Mouse (Mus musculus) cerebellum, adult 2 months (tissue): ENCODE measurements around the gene Bag3. TPM values are rescaled to one million over a fixed set of nuclear protein-coding genes. Genes with fewer than 3 reads are reported as not detected.
"Not testable (repeated sequence)": the region's sequence is repeated elsewhere in the genome, so short reads cannot be mapped to it uniquely, and the experiment has no call there.

Source experiments
- DNase-seq, 2 experiments: peaks; one replicate each; pipeline ENCODE4 v3.0.0; 2021
- H3K27ac ChIP-seq: fragments of 200-500 bp; 2 replicates; pipeline ENCODE4 v1.5.1; 2012; ENCODE audit warnings: low read length, control low read depth, inconsistent platforms; ENCODE audit not compliant: insufficient read depth
- H3K27me3 ChIP-seq: fragments of 200-500 bp; 2 replicates; pipeline ENCODE4 v1.6.1; 2012; ENCODE audit warnings: inconsistent platforms, mild to moderate bottlenecking, low read length, moderate library complexity; ENCODE audit not compliant: control insufficient read depth, insufficient read depth
- H3K4me1 ChIP-seq: fragments of 200-500 bp; 2 replicates; pipeline ENCODE4 v1.6.1; 2011; ENCODE audit warnings: low read length; ENCODE audit not compliant: control insufficient read depth, insufficient read depth
- H3K4me3 ChIP-seq: fragments of 200-500 bp; replicated peaks from 2 replicates; pipeline ENCODE3; 2011; ENCODE audit warnings: mild to moderate bottlenecking, low read depth, low read length, control low read depth; ENCODE audit not compliant: insufficient read depth
- CTCF ChIP-seq: fragments of 200-500 bp; IDR thresholded peaks from 2 replicates; pipeline ENCODE4 v1.5.1; 2011; ENCODE audit warnings: low read depth, mild to moderate bottlenecking, control low read depth, low read length, moderate library complexity, borderline replicate concordance; ENCODE audit not compliant: insufficient read depth
- POLR2A ChIP-seq: fragments of 200-500 bp; IDR thresholded peaks from 2 replicates; pipeline ENCODE4 v1.6.1; 2011; ENCODE audit warnings: low read length, control low read depth, borderline replicate concordance; ENCODE audit not compliant: insufficient read depth
- WGBS: fragments of 180-500 bp; shearing (Covaris S2); methylation state at CpG from one replicate; pipeline ENCODE4 v1.1.7; 2018; 5-methylcytosine and 5-hydroxymethylcytosine counted together
- polyA plus RNA-seq: library from polyadenylated mRNA; depleted of rRNA; stranded (reverse); fragments of >200 nt; gene quantifications from 2 replicates; pipeline ENCODE4 v1.2.3, GENCODE M21; 2012

Gene Bag3
- polyA plus RNA-seq, 1 experiment = 19.0 TPM

DNA sequence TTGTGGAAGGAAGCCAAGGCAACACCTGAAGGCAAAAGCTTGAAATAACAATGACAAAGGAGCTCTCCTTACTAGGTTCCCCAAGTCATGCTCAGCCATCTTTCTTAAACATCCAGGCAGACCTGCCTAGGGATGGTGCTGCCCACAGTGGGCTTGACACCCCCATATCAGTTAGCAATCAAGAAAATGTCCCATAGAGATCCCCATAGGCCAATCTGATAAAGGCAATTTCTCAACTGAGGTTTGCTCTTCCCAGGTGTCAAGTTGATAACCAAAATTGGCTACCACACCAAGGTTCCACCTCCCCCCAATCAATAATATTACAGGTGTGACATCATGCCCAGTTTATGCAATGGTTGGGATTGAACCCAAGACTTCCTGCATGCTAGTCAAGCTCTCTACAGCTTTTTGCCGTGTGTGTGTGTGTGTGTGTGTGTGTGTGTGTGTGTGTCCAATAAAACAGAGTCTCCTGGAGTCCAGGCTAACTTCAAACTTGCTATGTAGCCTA is 33.6 kb downstream of the Bag3 start:
- no peak for TF ChIP-seq POLR2A
- TF ChIP-seq CTCF = no peak
- no peak overlapping the region for H3K27ac ChIP-seq
- no peak overlapping the region for H3K4me3 ChIP-seq
- DNase-seq = no peak
- H3K4me1 ChIP-seq = no peaks in the 10 kb centered on the region
- 78% methylated on average over 1 of the region's 1 CpGs for WGBS
- H3K27me3 ChIP-seq = no peaks in the 10 kb centered on the region; the same call in 1 of the 2 replicates

DNA sequence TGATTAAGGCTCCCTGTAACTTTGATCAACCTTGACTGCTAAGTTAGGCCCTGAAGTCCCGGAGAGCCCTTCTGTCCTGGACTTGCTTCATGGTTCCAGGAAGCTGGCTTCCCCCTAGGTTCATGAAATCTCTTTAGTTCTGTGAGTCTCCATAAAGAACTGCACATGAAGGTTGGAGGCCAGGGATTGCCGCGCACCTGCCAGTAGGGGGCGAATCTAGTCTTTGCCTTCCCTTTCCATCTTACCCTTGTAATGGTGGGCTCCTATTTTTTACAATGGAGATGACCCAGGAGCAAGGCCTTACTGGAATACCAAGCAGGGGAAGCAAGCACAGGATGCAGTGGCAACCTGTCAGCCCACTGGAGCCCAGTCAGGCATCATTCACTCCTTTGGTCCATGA is 40.0 kb downstream of the Bag3 start:
- TF ChIP-seq CTCF = peak; percentile 38; the same call in 1 of the 2 replicates
- TF ChIP-seq POLR2A = no peak
- H3K4me3 ChIP-seq = no peak overlapping the region
- WGBS = 54% methylated on average over 4 of the region's 4 CpGs

DNA sequence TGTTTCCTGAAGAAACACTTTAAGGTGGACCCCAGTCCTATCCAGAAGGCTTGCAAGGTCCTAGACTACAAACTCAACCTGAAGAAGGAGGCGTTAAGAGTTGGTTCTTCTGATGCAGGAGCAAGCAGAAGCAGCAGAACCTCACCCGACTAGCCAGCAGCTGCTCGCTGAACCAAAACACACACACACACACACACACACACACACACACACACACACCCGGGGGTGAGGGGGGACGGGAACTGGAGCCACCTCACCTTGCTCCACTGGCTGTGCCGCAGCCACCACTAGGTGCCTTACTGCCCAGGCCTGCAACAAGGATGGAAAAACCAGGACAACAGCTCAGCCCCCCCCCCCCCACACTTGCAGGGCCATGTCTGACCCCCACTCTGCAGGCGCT is 42.9 kb downstream of the Bag3 start:
- Histone ChIP-seq H3K27ac (peak overlapping the region; percentile 8; the same call in 1 of the 2 replicates), H3K27me3 (no peaks in the 10 kb centered on the region; the same call in 1 of the 2 replicates), H3K4me1 (peaks cover 16% of the 10 kb centered on the region; the same call in 1 of the 2 replicates), H3K4me3 (no peak overlapping the region)
- TF ChIP-seq CTCF (no peak), POLR2A (no peak)
- 86% methylated on average over 7 of the region's 7 CpGs for WGBS
- DNase-seq = no peak

More for the DNA sequence above, 40.0 kb downstream of the Bag3 start:
- DNase-seq = no peak
- Histone ChIP-seq H3K27me3 (no peaks in the 10 kb centered on the region; the same call in 1 of the 2 replicates), H3K4me1 (peaks cover 15% of the 10 kb centered on the region; the same call in 1 of the 2 replicates), H3K27ac (no peak overlapping the region)

DNA sequence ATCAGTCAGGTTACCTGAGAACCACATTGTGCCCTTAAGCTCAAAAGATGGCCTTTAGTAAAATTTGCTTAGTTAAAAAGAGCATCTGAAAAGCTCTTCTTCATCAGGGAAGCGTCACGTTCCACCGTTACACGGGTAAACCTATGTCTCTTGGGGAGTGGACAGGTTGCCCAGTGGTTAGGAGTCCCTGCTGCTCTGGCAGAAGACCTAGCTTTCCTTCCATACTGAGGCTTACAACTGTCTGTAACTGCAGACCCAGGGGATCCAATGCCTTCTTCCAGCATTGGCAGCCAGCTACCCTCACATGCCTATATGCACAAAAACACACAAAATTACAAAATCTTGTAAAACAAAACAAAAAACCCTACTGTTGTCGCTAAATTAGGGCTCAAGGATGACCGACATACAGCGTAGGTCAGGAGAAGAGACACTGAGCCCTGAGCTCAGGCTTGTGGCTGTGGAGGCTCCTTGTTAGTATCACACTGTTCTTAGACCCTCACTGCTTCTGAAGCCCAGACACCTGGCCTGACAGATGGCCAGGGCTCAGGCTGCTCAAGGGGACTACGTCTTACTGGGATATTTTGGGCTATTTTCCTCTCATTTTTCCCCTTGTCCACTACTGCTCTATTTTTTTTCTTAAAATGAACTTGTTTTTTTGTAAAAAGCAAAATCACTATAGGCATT is 44.3 kb downstream of the Bag3 start:
- peaks cover 16% of the 10 kb centered on the region; the same call in 1 of the 2 replicates for H3K4me1 ChIP-seq
- peak overlapping the region; percentile 96 for H3K27ac ChIP-seq
- 16% methylated on average over 8 of the region's 8 CpGs for WGBS
- peak; percentile 82 to 89 for DNase-seq
- H3K4me3 ChIP-seq = no peak overlapping the region
- peak; percentile 51; the same call in 1 of the 2 replicates for TF ChIP-seq POLR2A
- TF ChIP-seq CTCF = no peak
- no peaks in the 10 kb centered on the region for H3K27me3 ChIP-seq

DNA sequence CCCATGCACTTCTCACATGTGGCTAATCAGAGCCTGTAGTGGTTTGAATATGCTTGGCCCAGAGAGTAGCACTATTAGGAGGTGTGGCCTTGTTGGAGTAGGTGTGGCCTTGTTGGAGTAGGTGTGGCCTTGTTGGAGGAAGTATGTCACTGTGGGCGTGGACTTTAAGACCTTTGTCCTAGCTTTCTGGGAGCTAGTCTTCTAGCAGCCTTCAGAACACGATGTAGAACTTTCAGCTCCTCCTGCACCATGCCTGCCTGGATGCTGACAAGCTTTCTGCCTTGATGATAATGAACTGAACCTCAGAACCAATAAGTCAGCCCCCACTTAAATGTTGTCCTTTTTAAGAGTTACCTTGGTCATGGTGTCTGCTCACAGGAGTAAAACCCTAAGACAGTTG is 46.0 kb downstream of the Bag3 start:
- not testable (repeated sequence) for H3K27ac ChIP-seq, DNase-seq, H3K27me3 ChIP-seq, H3K4me3 ChIP-seq
- H3K4me1 ChIP-seq = peaks cover 16% of the 10 kb centered on the region; the same call in 1 of the 2 replicates
- WGBS = 93% methylated on average over 2 of the region's 2 CpGs

DNA sequence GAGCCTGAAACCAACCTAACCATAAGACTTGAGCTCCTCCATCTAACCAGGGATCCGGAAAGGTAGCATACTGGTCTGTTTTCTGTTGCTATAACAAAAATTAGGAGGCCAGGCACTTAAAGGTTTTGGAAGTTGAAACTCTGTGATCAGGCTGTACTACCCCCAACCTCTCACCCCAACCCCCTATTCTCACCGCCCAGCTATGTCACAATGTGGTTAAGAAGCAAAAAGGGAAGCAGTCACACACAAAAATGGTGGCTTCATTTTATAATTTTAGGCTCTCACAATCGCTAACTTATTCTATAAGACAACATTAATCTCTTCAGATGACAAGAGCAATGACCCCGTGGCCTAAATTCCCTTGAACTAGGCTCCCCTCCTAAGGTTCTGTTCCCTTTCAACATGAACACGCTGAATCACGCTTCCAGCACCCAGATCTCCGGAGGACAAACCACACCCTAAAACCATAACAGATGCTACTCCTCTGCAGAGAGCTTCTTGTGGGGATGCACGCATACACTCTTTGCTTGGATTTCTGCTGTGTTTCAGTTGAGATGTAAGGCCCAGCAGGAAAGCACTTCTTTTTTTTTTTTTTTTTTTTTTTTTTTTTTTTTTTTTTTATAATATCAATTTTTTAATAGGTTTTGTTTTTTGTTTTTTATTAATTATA is 46.7 kb downstream of the Bag3 start:
- Histone ChIP-seq H3K4me1 (peaks cover 16% of the 10 kb centered on the region; the same call in 1 of the 2 replicates), H3K27me3 (no peaks in the 10 kb centered on the region), H3K4me3 (no peak overlapping the region), H3K27ac (no peak overlapping the region)
- WGBS = 94% methylated on average over 8 of the region's 8 CpGs
- no peak for DNase-seq
- TF ChIP-seq CTCF (no peak), POLR2A (no peak)

DNA sequence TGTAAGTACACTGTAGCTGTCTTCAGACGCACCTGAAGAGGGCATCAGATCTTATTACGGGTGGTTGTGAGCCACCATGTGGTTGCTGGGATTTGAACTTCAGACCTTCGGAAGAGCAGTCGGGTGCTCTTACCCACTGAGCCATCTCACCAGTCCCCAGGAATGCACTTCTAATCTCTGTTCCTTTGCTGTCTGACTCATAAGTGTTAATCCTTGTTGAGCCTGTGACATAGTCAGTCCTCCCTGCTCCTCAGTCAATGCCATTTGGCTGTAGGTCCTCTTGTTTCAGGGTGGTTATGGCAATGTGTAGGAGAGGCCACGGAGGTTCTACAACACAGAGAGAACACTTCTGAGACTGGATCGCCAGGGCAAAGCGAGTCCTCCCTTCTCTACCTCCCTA is 47.2 kb downstream of the Bag3 start:
- DNase-seq, H3K27me3 ChIP-seq, H3K27ac ChIP-seq, H3K4me3 ChIP-seq: not testable (repeated sequence)
- 92% methylated on average over 7 of the region's 7 CpGs for WGBS
- H3K4me1 ChIP-seq = peaks cover 16% of the 10 kb centered on the region; the same call in 1 of the 2 replicates

DNA sequence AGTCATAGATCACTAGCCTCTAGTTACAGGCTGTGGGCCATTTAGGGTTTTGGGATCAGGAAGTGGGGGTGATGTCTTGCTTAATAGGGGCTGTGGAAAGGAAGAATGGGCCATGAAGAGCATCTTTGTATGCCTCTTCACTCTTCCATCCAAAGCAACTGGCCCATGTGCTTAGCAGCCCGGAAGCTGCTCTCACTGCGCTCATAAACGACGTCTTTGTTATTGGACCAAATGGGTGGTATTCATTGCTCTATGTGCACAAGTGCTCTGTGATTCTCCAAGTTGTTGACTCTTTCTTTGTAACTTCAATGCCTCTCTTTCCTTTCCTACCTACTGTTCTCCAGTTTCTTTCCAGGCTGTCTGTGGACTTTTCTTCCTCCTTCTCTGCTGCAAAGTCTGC is 48.6 kb downstream of the Bag3 start:
- no peak for DNase-seq
- 86% methylated on average over 4 of the region's 4 CpGs for WGBS
- no peak overlapping the region for H3K27ac ChIP-seq
- no peaks in the 10 kb centered on the region for H3K27me3 ChIP-seq
- peaks cover 12% of the 10 kb centered on the region; the same call in 1 of the 2 replicates for H3K4me1 ChIP-seq
- H3K4me3 ChIP-seq = no peak overlapping the region
- TF ChIP-seq CTCF (no peak), POLR2A (no peak)
